Mouse (Mus musculus) stomach, postnatal 0 days (tissue): ENCODE results near the gene Epb41l2.

Source experiments
- CTCF ChIP-seq: IDR thresholded peaks from 2 replicates; pipeline ENCODE4 v1.5.1; 2016; ENCODE audit warnings: antibody characterized with exemption, low read depth, mild to moderate bottlenecking, moderate library complexity
- EP300 ChIP-seq: optimal IDR thresholded peaks from 2 replicates; pipeline ENCODE3; 2016; ENCODE audit warnings: antibody characterized with exemption

DNA sequence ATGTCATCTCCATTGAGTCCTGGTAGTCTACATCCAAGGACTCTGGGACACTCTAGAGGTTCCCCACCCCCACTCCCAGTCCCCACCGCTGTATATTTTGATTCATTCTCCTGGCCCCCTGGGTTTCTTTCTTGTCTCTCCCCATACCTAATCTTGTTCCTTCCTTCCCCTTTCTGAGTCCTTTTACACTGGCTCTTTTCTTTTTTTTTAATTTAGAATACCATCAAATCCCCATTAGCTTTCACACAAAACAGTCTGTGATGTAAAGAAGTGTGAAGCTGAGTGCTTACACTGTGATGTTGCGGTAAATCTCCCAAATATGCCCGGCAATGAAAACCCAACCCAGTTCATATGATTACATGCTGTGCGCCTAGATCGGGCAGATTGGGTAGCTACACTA lies 23.6 kb downstream of the Epb41l2 start:
- TF ChIP-seq CTCF (no peak), EP300 (no peak)
